Mouse (Mus musculus) left cerebral cortex, adult 9 months (tissue): Measurements from ENCODE around the gene Snrnp200.
"Not testable (repeated sequence)": the region's sequence is repeated elsewhere in the genome, so short reads cannot be mapped to it uniquely, and the experiment has no call there.

Experiments
- DNase-seq, 2 experiments: peaks; one replicate each; pipeline ENCODE4 v3.0.0; 2022; ENCODE audit warnings: low spot score in 2 of 2

Snrnp200 gene

GRCm38 (mm10) chr2:127252787-127253186 is 44.6 kb downstream of the Snrnp200 start:
- no peak for DNase-seq

- DNase-seq = no peak
Observed at GRCm38 (mm10) chr2:127254604-127255134, 46.5 kb downstream of the Snrnp200 start.

GRCm38 (mm10) chr2:127255294-127255693 is 47.1 kb downstream of the Snrnp200 start:
- DNase-seq = no peak

GRCm38 (mm10) chr2:127259340-127259739 is 51.2 kb downstream of the Snrnp200 start:
- DNase-seq = no peak

- DNase-seq = no peak
Observed at GRCm38 (mm10) chr2:127262480-127262879, 54.3 kb downstream of the Snrnp200 start.

- DNase-seq = no peak
Observed at GRCm38 (mm10) chr2:127267854-127268253, 59.7 kb downstream of the Snrnp200 start.

GRCm38 (mm10) chr2:127269491-127270299 is 61.5 kb downstream of the Snrnp200 start, which contains the start of gene Stard7:
Stard7 (plus strand) TSS chr2:127270218.
- DNase-seq = peak; percentile 91 to 97

- DNase-seq = peak; percentile 42 to 78
Observed at GRCm38 (mm10) chr2:127270300-127271041, 62.3 kb downstream of the Snrnp200 start.

GRCm38 (mm10) chr2:127271042-127271515 is 62.9 kb downstream of the Snrnp200 start:
- DNase-seq = peak in 1 of 2 experiments; percentile 41

- not testable (repeated sequence) for DNase-seq
Observed at GRCm38 (mm10) chr2:127272049-127272448, 63.9 kb downstream of the Snrnp200 start.

- no peak for DNase-seq
Observed at GRCm38 (mm10) chr2:127272806-127273205, 64.6 kb downstream of the Snrnp200 start.

- no peak for DNase-seq
Observed at GRCm38 (mm10) chr2:127274590-127274989, 66.4 kb downstream of the Snrnp200 start.

- no peak for DNase-seq
Observed at GRCm38 (mm10) chr2:127275551-127276320, 67.5 kb downstream of the Snrnp200 start.

GRCm38 (mm10) chr2:127278162-127278561 is 70.0 kb downstream of the Snrnp200 start:
- no peak for DNase-seq
